Mouse (Mus musculus): ENCODE results near the gene 4931414P19Rik.

The 4931414P19Rik gene

DNA sequence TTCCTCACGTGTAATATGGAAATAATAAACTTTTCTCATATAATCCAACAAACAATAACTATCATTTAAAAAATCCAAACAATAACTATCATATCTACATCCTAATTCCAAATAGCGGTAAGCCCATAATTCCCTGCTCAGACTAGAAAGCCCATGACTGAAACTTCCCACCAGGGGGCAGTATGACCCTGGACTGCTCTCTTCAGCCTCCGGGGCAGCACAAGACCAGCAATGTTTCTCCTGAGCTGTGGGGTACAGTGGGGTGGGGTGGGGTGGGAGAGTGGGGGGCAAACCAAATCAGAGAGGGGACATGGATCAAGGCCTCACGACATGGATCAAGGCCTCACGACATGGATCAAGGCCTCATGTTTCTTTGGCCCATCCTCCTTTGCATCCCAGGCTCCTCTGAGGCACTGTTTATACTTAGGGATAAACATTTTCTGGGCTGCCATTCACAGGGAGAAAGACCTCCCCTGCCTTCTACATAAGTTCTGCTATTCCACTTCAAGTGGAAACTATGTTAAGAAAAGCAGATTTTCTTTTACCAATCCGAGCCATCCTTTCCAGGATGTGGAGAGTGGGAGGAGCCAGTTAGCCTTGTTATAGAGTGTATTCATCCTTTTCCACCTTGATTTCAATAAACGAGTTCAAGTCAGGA is 22.0 kb downstream of the 4931414P19Rik start:
- peak; percentile 80 for DNase-seq (ENCODE audit: low read depth, low spot score)

DNA sequence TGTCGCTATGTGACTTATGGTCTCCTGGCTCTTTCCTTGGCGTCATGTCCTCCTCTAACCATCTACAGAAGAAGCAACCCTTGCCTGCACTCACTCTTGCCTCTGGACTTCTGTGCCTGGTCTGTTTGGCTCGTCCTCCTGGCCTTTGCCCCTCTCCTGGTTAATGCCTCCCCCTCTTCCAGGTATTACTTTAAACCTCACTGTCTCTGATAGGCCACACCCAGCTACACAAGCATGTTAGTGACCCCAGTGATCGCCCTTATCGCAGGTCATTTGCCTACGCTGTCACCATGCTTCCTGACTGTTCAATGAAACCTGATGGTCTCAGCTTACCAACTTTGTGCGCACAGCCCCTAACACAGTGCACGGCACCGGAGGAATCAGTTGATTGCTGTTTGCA is 23.3 kb downstream of the 4931414P19Rik start:
- DNase-seq (ENCODE audit: low read depth, low spot score), result no peak

DNA sequence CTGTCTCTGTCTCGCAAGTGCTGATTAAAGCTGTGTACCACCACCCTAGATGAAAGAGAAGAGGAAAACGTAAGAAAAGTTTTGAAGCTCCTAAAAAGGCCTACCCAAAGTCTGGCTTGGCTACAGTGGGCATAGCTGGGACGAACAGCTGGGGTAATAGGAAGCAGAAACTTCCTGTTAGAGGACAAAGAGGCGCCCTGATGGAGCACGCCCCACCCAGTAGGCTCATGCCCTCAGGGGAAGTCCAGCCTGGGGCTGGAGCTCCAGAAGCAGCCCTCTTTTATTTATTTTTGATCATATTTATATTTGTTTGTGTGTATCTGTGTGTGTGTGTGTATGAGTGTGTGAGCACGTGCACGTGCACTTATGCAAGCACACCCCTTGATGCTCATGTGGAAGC is 26.2 kb downstream of the 4931414P19Rik start:
- no peak for DNase-seq (ENCODE audit: low read depth, low spot score)

GRCm38 (mm10) chr14:54578063-54578462 is 27.7 kb downstream of the 4931414P19Rik start:
- DNase-seq (ENCODE audit: low read depth, low spot score), result peak; percentile 80

DNA sequence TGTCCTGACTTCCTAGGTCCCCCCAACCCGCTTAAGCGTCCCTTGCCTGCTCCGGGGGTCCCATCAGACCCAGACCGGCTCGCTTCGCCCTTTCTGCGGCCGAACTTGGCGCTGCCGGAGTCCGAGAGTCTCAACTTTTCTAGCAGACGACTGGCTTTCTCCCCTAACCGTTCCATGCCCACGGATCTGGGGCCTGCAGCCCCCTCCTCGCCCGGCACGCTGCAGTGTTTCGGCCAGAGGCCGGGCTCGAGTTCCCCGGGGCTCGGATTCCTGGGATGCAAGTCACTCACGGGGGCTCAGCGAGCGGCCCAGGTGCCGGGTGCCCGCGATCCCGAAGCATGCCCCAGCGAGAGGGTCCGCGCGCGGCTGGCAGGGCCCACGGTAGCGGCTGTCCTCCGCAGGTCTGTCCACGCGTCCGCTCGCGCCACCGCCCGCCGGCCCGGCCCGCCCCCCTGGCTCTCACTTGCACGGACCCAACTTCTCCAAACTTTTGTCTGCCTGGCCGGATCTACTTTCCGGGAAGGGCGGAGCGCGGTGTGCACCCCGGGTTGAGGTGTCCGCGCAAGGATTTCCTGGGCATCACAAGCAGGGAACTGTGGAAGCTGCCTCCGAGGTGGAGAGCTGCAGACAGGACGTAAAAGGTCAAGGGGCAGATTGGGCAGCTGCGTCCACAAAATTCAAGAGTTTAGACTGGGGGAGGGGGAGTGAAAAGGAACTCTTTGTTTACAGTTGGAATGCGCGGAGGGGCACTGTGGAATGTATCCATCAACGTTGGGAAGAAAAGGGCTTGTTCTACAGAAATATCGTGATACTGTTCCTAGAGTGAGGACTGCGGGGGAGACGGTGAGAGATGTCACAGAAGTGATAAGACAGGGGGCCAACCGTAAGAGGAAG is 28.5 kb downstream of the 4931414P19Rik start, which contains the start of gene Ajuba:
Gene Ajuba, minus strand, starts transcription at position 470 of the 894 bp plus-strand sequence.
- peak; percentile 56 for DNase-seq (ENCODE audit: low read depth, low spot score)

- DNase-seq (ENCODE audit: low read depth, low spot score), result peak; percentile 34
Measured at GRCm38 (mm10) chr14:54576241-54577088, 29.3 kb downstream of the 4931414P19Rik start.

DNA sequence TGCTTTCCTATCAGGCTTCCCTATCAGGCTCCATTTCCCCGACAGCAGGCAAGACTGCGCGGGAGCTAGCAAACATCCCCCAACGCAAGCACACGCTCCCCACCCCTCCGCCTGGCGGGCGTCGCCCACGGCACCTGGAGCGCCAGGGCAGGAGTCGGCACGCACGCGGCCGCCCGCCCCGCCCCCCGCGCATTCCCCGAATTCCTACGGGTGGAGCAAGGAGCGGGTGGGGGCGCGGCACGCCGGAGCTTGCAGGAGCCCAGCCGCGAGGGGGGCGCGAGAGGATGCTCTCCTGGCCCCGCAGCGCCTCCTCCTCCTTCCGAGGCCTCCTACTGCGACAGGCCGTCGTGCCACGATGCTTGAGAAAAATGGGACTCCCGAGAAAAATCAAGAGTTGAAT is 30.2 kb downstream of the 4931414P19Rik start:
- DNase-seq (ENCODE audit: low read depth, low spot score), result peak; percentile 37

- DNase-seq (ENCODE audit: low read depth, low spot score), result no peak
Measured at GRCm38 (mm10) chr14:54575031-54575430, 30.8 kb downstream of the 4931414P19Rik start.

- DNase-seq (ENCODE audit: low read depth, low spot score), result no peak
Measured at GRCm38 (mm10) chr14:54574253-54574652, 31.5 kb downstream of the 4931414P19Rik start.

- no peak for DNase-seq (ENCODE audit: low read depth, low spot score)
Measured at GRCm38 (mm10) chr14:54572790-54573736, 32.7 kb downstream of the 4931414P19Rik start.

GRCm38 (mm10) chr14:54572122-54572521 is 33.7 kb downstream of the 4931414P19Rik start:
- DNase-seq (ENCODE audit: low read depth, low spot score), result no peak

GRCm38 (mm10) chr14:54569451-54570392 is 36.1 kb downstream of the 4931414P19Rik start:
- DNase-seq (ENCODE audit: low read depth, low spot score), result no peak

- peak; percentile 83 for DNase-seq (ENCODE audit: low read depth, low spot score)
Measured at GRCm38 (mm10) chr14:54568694-54569414, 36.9 kb downstream of the 4931414P19Rik start.

DNA sequence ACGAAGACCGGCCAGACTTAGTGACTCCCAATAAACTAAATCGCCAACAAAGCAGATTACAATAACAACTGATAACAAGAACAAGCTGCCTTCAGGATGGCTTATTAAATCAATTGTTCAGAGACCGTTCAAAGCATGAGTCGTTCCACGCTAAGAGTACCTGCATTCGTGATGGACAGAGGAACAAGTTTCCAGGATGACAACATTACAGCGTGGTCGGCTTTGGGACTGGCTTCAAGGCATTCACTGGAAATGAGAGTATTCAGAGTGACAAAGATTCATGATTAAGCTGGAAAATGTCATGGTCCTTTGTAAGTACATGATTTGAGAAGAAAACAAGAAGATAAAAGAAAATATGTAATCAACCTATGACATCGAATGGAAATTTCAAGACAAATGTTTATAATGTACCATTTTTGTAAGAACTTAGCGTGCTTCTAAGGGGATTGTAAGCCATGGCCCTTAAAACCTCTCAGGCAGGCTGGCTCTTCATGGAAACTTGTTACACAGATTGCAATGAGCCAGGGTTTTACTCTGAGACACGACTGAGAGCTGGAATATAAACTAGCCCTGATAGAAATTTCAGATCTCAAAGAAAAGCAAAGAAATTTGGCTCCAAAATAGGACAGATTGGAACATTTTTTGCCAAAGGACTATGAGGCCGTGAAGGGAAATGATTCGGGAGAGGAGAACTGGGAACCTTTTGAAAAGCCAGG is 45.1 kb downstream of the 4931414P19Rik start:
- no peak for DNase-seq (ENCODE audit: low read depth, low spot score)

DNA sequence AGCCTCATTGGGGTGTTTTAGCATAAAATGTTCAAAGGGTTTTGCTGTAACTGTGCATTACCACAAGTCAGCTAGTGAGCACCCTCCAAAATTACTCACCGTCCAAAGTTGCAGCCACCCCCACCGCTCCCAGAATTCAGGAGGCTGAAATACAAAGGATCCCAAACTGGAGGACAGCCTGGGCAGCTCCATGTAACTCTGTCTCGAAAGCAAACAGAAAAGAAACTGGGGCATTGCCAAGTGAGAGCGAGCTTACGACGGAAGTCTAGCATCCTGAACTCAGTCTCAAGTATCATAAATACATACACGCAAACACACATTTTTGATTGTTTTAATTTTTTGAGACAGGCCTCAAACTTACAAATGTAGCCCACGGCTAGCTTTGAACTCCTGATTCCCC is 48.5 kb downstream of the 4931414P19Rik start:
- no peak for DNase-seq (ENCODE audit: low read depth, low spot score)

GRCm38 (mm10) chr14:54553975-54554769 is 51.6 kb downstream of the 4931414P19Rik start, which contains the start of gene Haus4:
TSS of gene Haus4 (minus strand) at chr14:54554616.
- peak; percentile 92 for DNase-seq (ENCODE audit: low read depth, low spot score)

DNA sequence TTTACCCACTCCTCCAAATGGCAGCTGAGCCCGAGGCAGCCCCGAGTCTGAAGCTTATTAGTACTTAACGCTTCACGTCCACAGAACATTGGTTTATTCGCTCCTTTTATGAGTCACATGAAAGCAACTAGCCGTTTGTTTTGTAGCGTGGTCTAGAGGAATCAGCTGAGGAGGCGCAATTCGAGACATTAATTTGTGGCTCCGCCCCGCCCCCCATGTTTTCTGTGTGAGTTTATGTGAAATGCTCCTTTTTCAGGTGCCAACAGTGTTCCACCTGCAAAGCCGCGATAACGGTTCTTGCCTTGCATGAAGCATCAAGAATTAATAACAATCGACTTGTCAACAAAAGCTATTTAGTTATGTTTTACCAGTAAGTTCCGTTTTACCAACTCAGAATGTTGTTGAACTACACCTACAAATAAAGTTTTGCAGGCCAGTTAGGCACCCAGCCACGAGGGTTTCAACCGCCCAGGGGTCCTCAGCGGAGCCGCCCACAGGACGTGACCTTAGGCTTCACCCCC is 52.3 kb downstream of the 4931414P19Rik start:
- DNase-seq (ENCODE audit: low read depth, low spot score), result peak; percentile 62

All from CD4-positive, CD25-positive, alpha-beta regulatory T cell, adult 2 months (primary cell).